Mouse (Mus musculus) 3134 (cell line): ENCODE results near the gene Mcf2l.

ENCODE experiments used
- DNase-seq: peaks from one replicate; pipeline ENCODE4 v3.0.0-alpha.2; 2011; ENCODE audit warnings: low spot score; ENCODE audit not compliant: insufficient read length; ENCODE audit errors: extremely low read depth

The Mcf2l gene

DNA sequence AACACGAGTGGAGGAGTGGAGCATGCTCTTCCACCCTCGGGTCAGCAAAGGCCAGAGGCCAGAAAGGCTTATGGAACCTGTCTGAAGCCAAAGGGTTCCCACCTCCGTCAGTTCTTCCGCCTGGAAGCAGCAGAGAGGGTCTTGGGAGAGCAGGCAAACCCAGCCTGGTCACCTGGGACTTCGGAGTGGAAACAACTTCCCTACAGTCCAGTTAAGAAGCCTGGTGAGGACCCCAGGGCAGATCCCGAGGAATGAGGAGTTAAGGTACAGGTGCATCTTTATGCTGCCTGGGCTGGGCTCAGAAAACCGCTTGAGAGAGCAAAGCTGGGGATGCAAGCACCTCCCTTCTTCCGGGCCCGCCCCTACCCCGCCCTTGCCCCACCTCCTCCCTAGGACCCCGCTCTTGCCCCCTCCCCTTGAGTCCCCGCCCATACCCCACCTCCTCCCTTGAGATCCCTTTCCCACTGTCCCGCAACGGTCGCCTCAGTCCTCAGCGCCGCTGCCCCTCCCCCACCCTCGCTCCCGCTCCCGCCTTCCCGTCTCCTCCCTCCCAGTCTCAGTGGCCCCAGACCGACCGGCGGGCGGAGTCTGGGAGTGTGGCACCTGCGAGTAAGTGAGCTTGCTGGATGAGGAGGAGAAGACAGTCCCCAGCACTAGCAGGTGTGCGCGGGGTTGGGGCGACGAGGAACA lies at the start of gene Mcf2l:
TSS of gene Mcf2l (plus strand) at position 450 of the 690 bp plus-strand sequence.
- DNase-seq: no peak

DNA sequence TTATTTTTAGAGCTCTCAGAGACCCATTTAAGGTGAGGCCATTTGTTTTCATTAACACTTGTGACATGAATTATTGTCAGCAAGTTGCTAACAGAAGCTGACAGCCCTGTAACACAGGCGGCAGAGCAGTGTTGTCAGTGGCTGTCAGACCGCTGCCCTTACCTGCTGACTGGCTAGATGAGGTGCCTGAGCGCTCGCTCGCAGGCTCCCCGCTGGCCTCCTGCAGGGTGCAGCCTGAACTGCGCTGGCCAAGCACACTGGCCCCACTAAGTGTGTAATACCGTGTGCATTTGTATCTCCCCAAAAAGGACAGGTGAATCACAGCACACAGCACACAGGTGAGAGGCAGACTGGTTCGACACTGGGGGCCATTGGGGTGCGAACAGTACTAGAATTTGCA lies 49.0 kb upstream of the Mcf2l start:
- DNase-seq: no peak

DNA sequence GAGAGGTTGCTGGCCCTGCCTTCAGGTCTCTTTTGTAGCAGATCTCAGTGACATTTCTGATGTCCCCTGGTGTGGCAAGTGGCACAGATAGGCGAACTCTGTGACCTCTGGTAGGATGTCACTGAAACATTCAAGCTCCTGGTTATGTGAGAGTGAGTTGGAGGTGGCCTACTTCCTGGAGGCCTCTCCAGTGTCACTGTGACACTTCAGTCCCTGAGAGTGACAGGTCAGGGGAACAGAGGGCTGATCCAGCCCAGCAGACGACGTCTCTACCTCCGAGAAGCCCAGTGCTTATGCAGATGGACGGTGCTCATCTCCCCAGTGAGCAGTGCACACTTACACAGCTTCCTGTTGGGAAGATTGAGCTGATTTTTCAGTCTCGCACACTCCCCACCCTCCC lies 48.4 kb upstream of the Mcf2l start:
- no peak for DNase-seq

DNA sequence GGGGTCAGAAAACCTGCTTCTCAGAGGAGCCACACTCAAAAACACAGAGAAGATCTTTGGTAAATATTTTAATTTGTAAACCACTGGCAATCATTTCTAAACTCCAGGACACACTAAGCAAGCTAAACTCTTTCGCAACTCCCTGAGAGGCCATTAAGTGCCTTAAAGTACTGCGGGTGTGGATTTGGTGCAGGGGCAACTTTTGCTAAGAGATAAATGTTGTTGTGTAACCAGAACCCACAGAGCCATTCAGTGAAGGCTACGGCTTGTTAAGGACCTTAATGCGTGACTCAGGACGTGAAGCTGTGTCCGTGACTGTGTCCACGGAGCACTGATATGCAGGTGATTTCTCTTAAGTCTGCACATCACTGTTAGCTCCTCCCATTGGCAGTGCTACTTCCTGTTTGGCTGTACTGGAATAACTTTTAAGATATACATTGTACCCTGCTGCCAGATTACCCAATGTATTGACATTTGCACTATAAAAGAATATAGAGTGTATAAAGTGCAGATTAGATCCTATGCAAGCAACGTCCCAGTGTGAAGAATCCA lies 47.8 kb upstream of the Mcf2l start:
- no peak for DNase-seq

DNA sequence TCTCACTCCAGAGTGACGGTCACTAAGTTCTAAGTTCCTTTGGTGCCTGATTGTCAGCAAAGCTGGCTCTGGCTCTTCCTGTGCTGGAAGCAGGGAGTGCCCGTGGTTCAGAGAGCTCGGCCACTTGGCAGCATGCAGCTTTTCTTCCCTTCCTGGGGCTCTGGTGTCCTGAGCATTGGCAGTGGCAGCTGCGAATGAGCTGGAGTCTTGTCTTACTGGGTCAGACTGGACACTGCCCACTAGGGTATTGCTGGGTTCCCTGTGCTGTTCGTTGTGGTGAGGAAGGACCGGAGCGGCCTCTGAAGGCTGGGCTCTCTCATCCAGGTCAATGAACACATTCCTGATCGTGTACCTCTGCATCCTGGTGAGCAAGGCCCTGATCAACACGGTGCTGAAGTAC lies 46.5 kb upstream of the Mcf2l start:
- no peak for DNase-seq

DNA sequence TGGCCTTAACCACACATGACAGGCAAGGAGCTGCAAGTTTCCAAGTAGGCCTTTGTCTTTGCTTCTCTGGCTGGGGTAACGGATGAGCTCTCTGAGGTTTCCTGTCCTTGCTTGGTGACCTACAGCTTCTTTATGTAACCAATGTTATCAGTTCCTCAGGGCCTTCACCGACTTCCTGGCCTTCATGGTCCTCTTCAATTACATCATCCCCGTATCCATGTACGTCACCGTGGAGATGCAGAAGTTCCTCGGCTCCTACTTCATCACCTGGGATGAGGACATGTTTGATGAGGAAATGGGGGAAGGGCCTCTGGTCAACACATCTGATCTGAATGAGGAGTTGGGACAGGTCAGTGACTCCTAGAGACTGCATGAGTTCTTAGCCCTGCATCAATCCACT lies 45.3 kb upstream of the Mcf2l start:
- no peak for DNase-seq

DNA sequence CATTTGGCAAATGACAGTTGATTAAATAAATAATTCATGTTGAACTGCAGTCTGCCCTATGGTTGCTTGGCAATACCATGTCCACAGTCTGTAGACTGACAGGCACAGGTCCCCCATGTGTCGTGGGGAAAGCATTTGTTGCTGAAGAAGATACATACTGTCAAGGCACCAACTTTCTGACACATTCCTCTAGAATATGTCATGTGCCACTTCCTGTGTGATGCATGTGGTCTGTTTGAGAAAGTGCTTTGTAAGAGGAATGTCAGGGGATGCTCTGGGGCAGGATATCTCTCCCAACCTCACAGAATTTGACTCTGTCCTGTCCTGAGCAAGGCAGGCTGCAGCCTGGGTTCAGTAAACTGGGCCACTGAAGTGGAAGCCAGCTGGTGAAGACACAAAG lies 44.2 kb upstream of the Mcf2l start:
- DNase-seq: no peak

DNA sequence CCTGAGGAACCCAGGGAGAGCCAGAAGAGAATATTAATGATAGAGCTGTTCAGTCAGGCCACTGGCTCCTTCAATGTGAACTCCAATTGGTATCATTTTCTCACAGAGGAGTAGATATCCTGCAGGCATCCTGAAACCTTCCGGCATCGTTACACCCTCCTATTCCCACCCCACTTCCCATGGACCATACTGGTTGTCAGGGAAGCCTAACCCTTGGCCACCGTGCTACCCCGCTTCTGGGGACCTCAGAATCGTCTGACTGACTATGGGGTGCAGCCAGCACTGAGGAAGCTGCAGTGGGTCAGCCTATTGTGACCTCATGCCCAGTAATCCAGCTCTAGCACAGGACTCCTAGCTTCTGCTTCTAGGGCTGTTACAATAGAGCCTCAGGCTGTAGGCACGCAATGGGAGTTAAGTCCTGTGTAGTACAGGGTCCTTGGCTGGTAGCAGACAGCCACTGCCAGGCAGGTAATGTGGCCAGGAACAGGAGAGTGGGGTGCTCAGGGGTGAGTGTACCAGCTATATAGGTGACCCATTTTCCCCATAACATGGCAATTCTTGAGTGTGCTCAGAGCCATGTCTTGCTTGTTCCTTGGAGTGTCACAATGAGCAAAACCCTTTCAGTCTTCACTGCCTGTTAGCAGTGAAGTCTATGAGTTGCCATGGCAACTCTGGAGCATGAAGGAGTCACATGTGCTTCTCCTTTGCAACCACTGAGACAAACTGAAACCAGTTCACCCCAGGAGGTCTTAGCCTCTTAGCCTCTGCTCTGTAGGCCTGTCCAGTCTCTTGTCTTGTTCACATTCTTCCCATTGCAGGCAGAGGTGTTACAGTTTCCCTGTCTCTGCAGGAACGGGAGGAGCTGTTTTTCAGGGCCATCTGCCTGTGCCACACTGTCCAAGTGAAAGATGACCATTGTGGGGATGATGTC lies 41.7 kb upstream of the Mcf2l start:
- no peak for DNase-seq

DNA sequence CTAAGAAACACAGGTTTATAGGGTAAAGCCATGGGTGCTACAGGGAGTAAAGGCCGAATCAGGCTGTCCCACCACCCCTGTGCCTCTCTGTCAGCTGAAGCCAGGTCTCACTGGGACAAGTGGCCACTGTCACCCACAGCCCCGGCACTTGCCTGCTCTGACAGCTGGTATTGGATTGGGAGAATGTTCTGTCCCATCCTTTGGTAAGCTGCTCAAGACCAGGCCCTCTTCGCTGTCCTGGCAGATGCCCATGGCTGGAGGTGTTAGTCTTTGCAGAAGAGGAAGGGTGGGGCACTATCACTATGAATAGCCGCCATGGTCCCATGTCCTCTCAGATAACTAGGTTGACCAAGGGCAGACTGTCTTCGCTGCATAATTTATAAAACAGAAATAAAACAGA lies 40.0 kb upstream of the Mcf2l start:
- DNase-seq: no peak

DNA sequence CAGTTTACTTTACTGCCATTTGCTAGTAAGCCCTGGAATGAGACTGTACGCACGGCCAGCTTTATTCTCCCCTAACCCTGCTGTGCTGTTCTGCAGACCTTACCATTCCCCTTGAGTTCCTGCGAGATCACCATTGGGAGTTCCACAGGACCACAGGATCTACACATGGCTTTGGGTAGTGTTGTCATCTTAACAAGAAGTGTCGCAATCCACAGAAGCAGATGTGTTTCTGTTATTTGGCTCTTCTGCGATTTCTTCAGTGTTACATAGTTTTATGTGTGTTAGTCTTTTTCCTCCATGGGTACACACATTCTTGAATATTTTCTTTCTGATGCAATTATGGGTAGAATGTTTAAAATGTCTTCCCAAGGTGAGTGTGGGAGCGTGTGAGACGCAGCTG lies 32.8 kb upstream of the Mcf2l start:
- DNase-seq: no peak

DNA sequence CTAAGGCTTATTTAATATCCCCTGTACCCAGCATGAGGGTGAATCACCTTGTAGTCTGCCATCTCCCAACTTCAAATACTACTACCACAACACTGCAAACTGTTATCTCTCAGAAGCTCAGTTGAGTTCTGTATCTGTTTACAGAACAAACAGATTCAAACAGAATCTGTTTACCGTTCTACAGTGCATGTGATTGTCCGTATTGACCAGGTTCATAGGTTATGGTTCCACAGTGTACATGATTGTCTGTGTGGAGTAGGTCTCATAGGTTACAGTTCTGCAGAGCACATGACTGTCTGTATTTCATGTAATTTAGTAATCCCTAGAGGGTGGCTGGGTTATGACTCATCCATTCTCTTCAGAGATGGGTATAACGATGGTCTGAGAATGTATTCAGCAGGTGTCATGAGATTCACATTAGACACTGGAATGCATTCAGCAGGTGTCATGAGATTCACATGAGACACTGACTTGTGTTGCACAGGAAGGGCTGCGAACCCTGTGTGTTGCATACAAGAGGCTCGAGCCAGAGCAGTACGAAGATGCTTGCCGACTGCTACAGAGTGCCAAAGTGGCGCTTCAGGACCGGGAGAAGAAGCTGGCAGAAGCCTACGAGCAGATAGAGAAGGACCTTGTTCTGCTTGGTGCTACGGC lies 31.1 kb upstream of the Mcf2l start:
- DNase-seq: no peak

DNA sequence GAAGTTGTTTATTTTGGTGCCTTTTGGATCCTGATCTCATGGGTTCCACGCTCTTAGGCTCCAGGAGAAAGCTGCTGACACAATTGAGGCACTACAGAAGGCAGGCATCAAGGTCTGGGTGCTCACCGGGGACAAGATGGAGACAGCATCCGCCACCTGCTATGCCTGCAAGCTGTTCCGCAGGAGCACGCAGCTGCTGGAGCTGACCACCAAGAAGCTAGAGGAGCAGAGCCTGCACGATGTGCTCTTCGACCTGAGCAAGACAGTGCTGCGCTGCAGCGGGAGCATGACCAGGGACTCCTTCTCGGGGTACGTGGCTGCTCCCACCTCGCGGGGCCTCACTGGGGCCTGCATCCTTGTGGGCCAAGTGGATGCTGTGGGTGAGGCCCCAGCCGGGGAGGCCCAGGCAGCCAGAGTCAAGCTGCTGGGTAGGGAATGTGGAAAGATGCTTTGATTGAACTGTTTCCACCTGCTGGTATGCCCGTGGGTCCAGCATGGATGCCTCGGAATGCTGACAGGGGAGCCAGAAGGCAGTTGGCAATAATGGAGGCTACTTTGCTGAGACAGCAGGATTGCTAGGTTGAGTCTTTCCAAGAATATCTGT lies 29.2 kb upstream of the Mcf2l start:
- DNase-seq: no peak

DNA sequence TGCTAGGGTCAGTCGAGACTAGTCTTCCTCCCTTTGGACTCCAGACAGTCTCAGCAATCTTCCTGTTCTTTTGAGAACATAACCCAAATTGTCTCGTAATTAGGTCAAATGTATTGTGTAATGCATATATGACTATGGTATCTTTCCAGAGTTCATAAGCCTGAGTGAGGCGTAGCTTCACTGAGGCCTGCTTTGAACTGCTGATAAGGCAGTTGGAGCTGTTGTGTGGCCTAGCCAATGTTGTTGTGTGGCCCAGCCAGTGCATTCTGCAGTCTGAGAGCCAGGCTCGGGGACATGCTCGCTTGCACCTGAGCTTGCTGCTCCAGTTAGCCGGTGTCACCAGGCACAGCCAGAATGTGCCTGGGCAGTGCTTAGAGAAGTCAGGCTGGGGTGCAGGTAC lies 27.2 kb upstream of the Mcf2l start:
- no peak for DNase-seq

DNA sequence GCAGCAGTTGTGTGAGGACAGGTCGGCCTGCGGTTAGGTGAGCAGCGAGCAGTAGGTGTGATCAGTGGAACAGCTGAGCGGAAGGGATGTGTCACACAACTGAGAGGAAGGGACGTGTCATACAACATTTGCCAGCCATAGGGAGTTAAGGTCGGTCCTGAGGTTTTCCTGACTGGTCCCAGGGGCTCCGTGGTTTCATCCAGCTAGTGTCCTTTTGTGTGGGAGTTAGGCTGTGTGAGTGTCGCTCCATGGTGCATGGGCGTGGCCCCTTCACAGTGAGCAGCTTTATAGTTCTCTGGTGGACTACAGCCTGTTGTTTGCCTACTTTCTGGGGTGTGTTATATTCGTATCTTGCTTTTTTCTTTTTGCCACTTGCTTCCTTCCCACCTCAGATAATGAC lies 22.4 kb upstream of the Mcf2l start:
- DNase-seq: no peak

DNA sequence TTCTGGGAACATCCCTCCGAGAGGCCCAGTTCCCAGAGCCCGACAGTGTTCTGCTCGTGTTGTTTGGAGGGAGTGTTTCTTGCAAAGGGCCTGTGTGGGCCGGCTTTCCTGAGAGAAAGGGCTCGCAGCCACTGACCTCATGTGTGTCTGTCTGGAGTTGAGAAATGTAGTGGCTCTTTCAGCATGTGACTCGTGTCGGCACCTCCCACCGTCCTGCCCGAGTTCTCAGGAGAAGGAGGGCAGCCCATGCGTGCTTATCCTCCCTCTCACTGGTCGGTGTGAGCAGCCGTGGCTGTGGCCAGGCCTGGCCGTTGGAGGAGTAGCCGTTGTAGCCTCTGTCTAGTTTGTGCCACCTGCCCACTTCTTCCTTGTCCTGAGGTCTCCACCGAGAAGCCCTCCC lies 17.6 kb upstream of the Mcf2l start:
- DNase-seq: no peak

DNA sequence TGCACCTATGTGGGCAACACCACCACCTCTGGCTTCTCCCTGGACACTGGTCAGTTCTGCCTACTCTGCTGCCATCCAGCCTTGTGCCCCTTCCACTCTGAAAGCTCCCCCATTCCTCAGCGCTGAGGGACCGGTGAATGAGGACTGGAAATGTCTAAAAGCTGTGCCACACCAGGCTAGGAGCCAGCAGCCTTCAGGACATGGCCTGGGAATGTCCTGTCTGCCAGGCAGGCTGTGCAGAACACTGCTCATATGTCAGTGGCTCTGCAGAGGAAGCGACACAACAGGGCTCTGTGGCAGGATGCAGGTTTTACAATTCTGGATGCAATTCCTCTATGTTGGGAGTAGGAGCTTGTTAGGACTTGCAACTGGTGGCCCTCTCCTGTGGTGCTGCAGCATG lies 10.5 kb upstream of the Mcf2l start:
- no peak for DNase-seq

DNA sequence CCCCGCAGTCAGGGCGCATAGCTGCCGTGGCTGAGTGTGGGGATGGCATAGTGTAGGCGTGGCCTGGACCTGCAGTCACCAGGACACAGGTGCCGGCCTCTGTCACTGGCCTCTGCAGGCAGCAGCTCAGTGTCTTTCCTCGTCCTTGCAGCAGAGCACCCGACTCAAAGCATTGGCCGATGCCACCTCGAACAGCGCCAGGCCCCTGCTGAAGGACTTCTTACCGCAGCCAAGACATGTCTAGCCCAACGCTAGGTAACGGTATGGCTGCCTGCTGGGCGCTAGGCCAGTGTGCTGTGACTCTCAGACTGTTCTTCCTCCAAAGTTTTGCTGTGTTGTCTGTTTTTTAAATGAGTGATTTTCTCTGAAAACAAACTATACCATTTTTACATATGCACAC lies 10.0 kb upstream of the Mcf2l start:
- DNase-seq: no peak

DNA sequence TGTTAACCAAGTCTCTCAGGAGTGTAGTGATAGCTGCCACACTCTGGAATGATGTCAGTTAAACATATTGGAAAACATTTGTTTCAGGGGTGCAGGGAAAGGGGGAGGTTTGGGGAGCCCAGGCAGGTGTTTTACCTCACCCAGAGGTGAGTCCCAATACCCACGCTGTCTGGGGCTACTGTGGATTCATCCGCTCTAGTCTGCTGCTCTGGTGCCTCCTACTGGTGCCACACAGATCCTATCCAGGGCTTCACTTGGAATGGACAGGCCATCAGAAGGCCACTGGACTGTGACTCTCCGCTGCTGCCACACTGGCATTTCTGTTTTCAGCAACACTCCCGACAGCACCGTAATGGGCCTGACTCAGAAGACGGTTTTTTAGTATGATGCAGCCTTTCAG lies 7.8 kb upstream of the Mcf2l start:
- DNase-seq: no peak

DNA sequence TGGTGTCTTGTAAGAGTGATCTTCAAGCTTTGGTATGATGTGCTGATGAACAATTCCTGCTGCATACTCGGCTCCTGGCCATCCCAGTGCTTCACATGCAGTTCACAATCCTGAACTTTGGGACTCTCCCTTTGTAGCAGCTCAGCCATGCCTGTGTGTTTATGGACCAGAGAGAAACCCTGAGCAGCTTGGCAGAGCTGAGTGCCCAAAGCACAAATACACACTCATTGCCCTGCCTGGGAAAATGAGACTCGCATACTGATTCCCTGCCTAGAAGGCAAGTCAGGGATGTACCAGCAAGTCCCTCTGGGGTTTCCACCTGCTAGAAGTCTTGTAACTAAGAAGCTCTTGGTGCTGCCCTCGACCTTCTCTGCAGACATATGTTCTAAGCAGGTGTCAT lies 3.9 kb upstream of the Mcf2l start:
- DNase-seq: no peak

DNA sequence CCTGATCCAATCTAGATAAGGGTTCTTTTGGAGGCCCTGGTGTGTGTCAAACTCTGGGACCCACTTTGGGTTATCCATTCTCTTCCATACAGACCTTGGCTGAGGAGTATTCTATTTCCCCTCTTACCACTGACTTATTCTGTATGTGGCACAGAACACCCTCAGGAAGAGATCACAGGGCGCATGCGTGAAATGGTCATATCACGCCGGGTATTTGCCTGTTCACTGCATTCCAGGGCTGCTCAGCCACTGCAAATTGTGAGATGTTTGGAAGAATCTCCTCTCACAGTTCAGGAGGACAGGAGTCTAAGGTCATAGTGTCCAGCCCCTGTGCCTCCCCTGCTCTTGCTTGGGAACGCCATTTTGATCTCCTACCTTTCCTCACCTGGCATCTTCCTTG lies 3.0 kb upstream of the Mcf2l start:
- DNase-seq: no peak

DNA sequence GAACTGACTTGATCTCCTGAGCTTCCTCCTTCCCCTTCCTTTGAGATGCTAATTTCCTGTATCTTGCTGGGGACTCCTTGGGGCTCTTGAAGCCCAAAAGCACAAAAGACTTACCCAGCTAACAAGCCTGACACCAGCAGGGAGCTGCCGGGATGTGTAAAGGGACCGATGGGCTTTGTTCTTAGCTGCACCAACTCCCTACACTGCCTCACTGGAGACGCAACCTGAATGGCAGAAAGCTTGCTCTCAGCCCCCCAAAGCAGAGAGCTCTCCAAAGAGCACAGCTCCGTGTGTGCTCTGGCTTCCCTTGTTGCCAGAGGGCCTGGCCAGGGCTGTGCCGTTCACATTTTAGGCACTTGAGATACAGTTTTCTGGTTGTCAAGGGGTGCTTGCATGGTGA lies 2.1 kb upstream of the Mcf2l start:
- DNase-seq: no peak
